Mouse (Mus musculus) ES-E14 (cell line): Measurements from ENCODE around the gene Aunip.

ENCODE experiments used
- CHD2 ChIP-seq: IDR thresholded peaks from 2 replicates; pipeline ENCODE4 v1.6.1; 2014; ENCODE audit warnings: mild to moderate bottlenecking, low read depth, low read length, inconsistent platforms
- MAFK ChIP-seq: IDR thresholded peaks from 2 replicates; pipeline ENCODE4 v1.6.1; 2014; ENCODE audit warnings: mild to moderate bottlenecking, low read depth, low read length, inconsistent platforms; ENCODE audit not compliant: insufficient read depth
- ZC3H11A ChIP-seq: IDR thresholded peaks from 2 replicates; pipeline ENCODE4 v1.6.1; 2012; ENCODE audit warnings: low read depth, mild to moderate bottlenecking, inconsistent platforms, low read length, borderline replicate concordance
- ZNF384 ChIP-seq: IDR thresholded peaks from 2 replicates; pipeline ENCODE4 v1.6.1; 2012; ENCODE audit warnings: low read depth, low read length, inconsistent platforms

DNA sequence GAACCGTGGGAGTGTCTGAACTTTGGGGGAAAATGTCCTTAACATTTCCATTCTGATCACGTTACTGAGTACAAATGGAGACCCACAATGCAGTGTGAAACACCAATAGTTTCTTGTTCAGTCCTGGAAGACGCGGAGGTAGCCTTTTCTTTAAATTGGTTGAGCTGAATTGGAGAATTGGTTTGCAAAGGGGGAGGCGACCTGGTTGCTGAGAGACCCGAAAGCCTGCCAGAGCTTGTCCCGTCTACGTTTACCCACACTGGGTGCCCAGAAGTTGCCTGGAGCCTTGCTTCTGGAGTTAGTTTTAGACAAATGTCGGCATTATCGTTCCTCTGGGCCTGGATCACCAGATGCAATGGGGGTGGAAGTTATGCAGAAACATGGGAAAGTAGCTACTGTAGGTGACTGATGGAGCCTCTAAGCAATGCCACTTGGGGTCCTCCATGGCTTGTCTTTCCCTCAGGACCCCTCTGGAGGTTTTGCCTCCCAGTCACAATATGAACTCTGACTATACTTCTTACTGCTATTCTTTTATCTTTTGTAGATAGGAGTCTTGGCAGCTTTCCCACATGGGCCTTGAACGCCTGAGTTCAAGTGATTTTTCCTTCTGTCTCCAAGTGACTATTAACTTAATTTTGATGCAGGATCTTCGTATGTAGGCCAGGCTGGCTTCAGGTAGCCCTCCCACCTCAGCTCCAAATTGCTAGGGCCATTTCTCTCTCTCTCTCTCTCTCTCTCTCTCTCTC is 12.6 kb upstream of the Aunip start:
- TF ChIP-seq ZNF384 (no peak), CHD2 (no peak), MAFK (no peak), ZC3H11A (no peak)
